Mouse (Mus musculus) spleen, postnatal 4 days (tissue): ENCODE results near the gene Cc2d1a.

Experiments used
- DNase-seq, 2 experiments: peaks; one replicate each; pipeline ENCODE4 v3.0.0; 2022; ENCODE audit warnings: low spot score in 2 of 2

Cc2d1a gene

DNA sequence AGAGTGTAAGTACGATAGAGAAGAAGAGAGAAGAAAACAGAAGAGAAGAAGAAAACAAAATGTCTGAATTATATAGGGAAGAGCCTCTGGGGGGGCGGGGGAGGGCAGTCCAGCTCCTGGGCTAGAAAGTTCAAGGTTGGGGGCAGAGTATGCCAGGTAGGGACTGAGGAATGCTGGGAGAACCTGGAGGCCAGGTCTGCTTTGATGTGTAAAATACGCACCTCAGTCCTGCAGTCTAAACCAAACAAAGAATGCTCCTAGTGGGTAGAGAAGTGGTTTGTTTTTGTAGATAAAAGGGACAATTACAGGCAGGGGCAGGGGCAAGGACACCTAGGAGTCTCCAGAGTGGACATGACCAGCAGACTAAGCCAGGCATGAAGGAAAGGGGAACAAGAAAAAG is 29.7 kb upstream of the Cc2d1a start:
- no peak for DNase-seq

DNA sequence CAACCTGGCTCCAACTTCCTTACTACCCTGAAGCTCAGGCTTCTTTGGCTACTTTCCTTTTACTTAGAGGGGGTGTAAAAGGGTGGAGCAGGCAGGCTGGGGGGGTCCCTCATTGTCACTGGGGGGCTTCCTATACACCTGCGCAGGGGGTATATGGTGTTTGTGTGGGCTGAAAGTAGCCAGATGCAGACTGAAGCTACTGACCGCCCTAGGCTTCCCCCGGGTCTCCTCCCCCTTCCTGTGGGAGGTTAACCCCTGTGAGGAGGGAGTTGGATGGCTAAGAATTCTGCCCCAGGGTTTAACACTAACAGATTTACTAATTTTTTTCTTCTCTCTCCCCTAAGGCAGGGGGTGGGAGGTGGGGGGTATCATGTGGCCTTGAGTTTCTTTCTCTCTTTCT is 28.8 kb upstream of the Cc2d1a start:
- DNase-seq: no peak

DNA sequence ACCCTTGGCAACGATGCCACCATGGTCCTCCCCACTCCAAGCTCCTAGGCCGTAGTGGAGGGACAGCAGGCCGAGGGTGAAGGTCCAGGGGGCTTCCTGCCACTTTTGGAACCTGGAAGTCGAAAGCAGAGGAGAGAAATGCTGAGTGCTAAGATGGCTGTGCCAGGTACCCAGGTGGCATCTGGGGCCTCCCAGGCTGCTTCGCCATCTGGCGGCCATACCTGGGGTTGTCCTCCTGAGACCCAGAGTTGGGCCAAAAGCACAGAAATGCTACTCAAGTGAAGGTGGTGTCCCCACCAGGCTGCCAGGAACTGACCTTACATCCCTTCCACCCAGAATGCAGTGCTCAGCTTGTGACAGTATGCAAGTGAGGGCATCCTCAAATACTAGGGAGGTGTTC is 26.1 kb upstream of the Cc2d1a start:
- DNase-seq: no peak

DNA sequence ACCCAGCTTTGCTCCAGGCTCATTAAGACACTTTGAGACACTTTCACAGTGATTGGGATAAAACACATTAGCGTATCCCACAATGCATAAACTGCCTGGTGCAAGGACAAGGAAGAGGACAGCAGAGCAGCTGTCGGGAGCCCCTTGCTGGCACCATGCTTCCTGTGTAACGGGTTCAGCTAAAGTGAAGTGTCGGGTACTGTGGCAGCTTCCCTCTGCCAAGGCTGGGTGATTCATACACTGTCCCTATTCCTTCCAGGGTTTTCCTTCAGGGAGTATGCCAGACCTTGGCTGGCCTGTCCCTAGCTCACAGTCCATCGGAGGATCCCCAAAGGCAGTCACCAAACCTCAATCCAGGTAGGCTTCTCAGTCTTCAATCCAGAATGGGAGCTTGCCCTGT is 22.4 kb upstream of the Cc2d1a start:
- DNase-seq: no peak

DNA sequence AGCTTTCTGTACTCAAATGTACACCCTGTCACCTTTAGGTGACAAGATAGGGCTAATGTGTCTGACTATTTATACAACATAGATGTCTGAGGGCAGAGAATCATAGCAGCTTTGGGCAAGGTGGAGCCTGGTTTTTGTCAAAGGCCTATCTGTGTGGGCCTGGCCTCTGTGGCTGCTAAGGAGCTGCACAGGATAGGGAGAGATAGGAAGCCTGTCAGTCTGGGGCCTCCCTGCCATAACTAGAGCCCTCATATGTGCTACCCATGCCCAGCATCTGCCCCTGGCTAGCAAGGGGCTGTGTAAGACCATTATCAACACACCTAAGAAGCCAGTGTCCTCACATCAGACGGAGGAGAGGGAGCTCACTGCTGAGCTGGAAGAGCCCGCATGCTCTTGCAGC is 20.0 kb upstream of the Cc2d1a start:
- no peak for DNase-seq

DNA sequence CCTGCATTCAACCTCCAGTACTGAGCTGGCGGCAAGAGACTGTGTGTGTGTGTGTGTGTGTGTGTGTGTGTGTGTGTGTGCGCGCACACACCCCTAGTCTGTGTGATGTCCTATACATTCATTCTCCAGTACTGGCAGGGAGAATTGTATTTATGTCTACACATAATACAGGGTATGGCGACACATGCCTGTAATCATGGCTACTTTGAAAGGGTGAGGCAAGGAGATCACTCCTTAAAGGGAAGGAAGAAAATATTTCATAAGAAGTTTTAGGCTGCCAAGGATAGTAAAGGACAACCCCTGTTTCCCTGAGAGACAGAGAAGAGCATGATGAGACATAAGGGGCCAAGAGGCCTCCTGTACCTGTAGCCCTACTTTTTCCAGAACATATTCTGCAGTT is 9.9 kb upstream of the Cc2d1a start:
- DNase-seq: no peak

DNA sequence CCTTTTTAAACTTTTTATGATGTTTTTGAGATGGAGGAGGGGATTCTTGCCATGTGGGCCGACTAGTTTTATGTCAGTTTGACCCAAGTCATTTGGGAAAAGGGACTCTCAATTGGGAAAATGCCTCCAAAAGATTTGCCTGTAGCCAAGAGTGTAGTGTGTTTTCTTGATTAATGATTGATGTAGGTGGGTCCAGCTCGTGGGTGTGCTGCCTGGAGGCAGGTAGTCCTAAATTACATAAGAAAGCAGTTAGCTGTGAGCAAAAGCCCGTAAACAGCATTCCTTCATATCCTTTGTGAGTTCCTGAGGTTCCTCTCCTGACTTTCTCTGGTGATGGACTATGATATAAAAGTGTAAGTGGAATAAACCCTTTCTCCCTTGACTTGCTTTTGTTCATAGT is 1.4 kb upstream of the Cc2d1a start:
- DNase-seq: no peak

DNA sequence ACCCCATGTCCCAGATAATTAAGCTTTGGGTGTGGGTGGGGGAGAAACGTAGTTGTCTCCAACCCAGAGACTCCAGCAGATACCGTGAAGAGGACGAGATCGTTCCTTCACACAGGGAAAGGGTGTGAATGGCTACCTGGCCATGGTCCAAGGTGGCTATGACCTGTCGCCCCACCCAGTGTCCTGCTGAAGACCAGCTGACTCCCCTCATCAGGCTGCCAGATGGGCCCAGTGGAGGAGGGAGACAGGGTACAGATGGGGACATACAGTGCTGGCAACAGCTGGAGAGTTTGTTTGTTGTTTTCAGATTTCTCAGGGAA is 755 bp upstream of the Cc2d1a start:
- DNase-seq: no peak

DNA sequence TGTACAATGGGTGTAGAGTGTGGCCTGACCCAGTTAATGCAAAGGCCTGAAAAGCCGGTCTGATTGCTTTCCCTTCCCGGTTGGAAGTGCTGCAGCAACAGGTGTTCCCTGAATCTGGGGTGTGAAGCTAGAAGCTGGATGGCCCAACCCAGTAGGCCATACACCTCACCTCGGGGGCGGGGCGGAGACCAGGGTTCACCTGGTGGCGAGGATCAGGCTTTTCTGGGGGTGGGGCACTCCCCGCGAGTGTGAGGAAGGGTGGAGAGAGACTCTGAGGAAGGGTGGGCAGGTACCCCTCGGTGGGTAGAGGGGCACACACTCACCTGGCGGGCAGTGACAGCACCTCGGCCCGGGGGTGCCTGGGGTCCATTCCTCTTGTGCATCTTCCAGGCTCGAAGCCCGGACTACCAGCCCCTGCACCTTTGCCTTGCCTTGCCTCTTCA is 391 bp downstream of the Cc2d1a start:
- peak in 1 of 2 experiments; percentile 33 for DNase-seq

DNA sequence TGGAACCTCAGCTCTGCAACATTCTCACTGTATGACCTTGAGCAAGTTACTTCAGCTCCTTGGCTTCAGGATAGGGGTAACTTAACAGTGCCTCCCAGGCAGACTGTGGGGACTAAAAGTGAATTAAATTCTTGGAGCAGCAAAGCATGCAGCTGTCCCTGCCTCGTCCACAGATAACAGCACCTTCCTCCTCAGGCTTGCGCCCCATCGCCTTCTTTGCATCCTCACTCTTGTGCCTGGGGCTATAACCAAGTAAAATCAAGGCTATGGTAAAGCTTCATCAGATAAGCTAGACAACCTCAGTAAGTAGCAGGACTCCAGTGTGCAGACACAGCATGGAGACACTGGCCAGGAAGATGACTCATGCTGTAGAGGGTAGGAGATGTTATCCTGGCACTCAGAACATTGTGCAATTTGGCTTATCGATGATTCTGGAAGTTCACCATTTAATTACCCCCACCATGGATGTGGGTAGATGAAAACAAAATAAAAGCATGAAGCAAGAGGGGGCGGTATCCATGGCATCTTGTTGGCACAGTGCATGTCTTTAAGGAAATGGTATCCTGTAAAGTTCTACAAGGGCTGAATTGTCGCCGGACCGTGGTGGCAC is 3.0 kb downstream of the Cc2d1a start:
- DNase-seq: no peak

DNA sequence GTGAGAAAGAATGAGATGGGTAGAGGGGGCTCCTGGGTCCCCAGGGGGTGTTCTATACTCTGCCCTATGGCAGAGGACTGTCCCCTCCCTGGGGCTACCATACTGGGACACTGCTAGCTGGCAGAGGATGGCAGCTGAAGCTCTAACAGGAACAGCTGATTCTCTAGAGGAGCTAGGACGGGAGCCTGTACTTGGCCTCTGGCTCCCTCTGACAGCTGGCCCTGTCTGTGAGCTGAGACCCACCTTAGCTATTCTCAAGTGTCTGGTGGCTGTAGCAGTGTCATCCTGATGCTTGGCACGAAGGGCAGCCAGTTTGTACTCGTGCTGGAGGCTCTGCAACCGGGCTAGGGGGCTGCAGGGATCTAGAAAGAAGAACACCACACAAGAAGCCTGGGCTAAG is 6.9 kb downstream of the Cc2d1a start:
- DNase-seq: no peak

DNA sequence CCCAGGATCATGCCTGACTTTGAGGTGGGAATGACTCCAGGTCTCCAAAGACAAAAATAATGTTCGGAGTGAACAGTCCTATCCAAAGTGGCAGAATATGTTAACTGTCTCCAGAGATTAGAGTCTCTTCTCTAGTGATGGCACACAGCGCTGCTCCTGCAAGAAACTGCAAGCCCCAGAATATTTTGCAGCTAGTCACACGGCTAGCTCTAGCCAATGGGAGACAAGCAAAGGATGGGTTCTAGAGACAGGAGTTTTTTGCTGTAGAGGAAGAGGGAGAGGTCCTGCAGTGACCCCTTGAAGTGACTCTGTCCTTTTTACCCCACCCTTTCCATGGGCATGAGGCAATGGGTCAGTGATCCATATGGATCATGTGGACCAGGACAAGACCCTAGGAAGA is 9.9 kb downstream of the Cc2d1a start:
- no peak for DNase-seq

DNA sequence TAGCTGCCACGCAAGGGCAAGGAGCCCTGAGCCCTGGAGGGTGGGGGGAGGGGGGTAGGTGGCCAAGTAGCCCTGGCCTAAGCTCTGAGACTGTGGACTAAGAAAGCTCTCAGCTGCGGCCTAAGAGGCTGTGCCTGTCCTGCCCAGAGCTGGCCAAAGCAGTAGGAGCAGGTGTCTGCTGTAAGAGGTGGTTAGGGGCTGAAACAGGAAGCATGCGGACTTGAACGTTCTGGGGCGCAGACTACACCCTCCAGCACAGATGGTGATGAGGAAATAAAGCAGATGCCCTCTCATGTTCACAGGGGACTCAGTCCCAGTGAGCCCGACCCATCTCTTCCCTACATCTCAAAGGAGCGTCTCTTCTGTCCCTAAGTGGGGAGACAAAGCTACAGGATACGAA is 15.5 kb downstream of the Cc2d1a start:
- DNase-seq: peak in 1 of 2 experiments; percentile 11

DNA sequence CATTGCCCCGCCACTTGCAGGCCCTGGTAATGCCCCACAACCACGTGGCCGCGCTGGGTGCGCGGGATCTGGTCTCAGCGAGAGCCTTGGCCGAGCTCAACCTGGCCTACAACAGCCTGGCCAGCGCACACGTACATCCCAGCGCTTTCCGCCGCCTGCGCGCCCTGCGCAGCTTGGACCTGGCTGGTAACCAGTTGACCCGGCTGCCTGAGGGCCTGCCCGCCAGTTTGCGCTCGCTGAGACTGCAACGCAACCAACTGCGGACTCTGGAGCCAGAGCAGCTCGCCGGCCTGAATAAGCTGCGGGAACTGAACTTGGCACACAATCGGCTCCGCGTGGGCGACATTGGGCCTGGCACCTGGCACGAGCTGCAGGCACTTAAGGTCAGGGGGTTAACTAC is 16.9 kb downstream of the Cc2d1a start:
- peak in 1 of 2 experiments; percentile 12 for DNase-seq

DNA sequence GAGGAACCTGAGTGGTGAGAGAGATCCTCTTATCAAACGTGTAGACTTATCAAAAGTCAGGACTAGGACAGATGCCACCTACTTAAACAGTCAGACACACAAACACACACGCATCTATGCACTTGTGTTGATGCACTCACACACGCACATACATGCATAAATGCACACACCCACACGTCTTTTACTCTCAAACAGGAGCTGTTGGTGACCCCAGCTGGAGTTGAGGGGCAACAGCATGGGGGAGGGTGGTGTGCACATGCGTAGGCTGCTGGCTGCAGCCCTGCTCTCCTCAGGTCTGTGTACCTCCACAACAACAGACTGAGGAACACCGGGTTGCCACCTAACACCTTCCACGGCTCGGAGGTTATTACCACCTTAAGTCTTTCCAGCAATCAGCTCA is 19.5 kb downstream of the Cc2d1a start:
- DNase-seq: peak in 1 of 2 experiments; percentile 16

DNA sequence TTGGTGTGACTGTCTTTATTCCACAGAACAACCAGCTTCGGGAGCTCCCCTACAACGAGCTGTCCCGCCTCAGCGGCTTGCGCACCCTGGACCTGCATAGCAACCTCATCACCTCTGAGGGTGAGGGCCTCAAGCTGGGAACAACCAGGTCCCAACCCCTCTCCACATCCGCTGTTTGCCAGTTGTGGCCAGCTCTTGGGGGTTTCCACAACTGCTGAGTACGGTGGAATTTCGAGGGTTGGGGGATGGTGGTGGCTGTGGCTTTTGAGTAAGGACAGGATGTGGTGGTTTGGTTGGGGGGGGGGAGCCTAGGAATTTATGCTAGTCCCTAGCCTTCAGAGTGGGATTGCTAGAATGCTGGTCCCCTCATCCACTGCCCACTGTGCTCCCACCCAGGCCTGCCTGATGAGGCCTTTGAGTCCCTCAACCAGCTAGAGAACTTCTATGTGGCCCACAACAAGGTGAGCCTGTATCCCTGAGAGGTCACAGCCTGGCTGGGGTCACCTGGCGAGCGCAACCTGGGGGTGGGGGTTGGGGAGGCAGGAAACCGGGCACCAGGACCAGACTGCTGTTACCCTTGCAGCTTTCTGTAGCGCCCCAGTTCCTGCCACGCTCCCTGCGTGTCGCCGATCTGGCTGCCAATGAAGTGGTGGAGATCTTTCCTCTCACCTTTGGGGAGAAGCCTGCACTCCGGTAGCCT is 20.4 kb downstream of the Cc2d1a start:
- DNase-seq: peak; percentile 17 to 65

DNA sequence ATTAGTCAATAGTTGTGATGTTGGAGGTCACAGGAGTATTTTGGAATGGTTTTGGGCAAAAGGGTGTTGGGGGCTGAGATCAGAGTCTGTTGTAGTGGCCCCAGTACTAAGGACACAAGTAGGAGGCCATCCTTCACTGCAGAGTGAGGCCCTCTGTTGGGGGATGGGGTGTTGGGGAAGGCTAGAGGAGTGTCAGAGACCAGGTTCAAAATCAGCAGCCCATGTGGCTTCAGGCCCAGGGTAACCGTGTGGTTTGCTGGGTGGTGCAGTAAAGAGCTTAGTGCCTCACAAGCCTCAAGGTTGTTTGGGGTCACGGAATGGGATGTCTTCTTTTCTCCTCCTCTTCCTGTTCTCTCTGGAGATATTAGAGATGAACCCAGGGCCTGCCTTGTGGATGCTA is 21.0 kb downstream of the Cc2d1a start:
- peak in 1 of 2 experiments; percentile 8 for DNase-seq

DNA sequence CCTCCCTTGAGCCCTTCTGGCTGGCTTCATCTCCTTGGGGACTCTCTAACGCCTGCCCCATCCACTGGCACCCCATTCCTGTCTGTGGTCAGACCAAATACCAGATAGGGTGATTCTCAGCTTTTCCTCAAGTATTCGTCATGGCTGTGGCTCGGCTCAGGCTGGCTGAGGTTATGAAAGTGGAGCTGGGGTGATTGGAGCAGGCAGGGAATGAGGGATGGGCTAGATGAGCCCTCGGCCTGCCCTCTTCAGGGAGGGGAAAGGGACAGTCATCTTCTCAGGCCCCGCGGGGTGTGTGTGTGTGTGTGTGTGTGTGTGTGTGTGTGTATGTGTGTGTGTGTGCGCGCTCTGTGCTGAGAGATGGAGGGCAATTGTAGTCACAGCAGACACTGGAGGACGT is 22.1 kb downstream of the Cc2d1a start, which contains the start of gene Podnl1:
Podnl1 (plus strand) TSS at position 334 of the 400 bp plus-strand sequence.
- peak in 1 of 2 experiments; percentile 9 for DNase-seq

DNA sequence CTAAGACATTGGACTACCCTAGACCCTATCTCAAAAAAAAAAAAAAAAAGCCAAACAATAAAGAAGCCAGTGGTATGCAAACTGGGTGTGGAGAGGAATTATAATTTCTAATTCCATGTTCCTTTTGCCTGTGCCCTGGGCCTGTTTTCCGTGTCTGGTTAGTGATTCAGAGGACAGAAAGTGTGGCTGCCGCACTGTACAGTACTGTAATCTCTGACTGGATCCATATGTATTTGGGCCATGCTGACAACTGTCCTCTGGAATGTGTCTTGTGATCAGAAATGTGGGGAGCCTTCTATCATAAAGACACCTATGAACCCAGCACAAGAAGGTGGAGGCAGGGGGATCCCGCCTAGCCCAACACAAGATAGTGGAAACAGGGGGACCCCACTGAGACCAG is 25.6 kb downstream of the Cc2d1a start:
- DNase-seq: no peak

DNA sequence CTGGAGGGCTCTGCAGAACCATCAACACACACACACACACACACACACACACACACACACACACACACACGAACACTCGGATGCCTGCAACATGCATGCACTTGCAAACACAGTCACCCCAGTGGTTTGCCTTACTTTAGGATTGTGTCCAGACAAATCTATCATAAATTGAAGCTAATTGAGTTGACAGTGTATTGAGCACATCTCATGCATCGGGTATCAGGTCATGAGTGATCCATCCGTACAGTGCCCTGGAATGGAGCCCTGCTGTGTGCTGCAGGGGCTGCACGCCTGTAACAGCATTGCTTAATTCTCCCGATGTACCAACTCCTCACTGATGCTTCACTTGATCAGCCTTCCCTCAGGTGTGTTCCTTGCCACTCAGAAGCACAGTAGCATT is 32.1 kb downstream of the Cc2d1a start:
- no peak for DNase-seq

DNA sequence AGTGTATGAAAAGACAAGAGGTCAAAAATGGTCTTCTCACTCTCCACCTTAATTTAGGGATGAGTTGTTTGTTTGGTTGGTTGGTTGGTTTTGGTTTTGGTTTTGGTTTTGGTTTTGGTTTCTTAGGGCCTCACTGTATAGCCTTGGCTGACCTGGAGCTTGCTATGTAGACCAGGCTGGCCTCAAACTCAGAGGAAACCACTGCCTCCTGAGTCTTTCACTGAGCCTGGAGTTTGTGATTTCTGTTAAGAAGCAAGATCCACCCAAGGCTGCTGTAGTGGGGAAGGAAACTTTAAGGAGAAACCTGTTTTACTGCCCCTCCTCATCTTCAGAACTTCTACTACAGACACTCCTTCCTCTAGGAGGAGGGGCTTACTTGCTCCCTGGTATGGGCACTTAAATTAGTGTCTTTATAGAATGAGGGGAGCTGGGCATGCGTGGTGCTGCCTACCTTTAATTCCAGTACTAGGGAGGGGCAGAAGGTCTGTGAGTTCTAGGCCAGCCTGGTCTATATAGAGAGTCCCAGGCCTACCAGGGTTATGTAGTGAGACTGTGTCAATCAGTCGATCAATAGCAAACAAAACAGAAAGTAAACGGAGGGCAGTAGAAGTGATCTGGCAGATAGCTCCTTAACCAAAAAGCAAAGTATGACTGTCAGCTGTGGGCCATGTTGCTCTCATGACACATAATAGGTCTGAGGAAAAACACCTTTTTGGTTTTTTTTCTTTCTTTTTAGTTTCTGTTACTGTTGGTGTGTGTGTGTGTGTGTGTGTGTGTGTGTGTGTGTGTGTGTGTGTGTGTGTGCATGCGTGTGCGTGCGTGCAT is 41.3 kb downstream of the Cc2d1a start:
- DNase-seq: no peak

DNA sequence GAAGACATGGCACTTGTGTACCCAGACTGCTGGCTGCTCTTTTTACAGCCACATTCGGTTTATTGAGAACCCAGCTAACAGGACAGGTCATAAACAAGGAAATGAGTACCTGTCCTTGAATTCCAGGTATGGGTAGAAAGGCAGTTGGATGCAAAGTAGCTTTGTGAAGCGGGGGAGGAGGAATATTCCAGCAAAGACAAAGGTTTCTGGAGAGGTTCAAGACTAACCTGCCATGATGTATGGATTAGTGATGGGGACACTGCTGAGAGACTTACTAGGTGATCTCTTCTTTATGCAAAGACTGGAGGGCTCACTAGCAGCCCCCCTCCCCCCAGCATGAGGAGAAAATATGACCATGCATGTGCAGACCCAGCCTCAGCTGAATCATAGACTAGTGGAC is 42.1 kb downstream of the Cc2d1a start:
- DNase-seq: no peak
